Comparison of ENCODE assay signal across 21 mouse cellular contexts in the genomic region with DNA sequence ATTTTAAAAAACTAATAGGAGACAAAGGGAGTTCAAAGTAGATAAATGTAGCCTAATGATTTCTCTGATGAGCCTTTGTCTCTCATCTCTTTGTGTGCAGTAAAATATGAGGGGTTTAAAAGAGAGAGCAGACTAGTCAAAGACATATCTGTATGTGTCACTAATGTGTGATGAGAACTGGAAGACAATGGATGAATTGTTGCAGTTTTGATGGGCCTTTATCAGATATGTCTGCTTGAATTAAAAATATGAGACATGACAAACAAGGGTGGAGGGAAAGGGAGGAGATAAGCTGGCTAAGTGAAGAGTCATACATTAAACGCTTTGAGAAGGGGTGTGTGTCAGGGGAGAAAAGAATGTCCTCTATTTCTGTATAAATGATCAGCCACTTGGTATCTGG.
A peak's percentile ranks its signal among the peaks of the same experiment; 100 is the strongest.
DNase-seq lines count a peak whose midpoint lies in the region; ATAC-seq and TF ChIP-seq lines count a peak whose summit lies in the region.
"Had no signal": no experiment of that assay in that cellular context is flagged by ENCODE, and none has a peak within 500 bp of the region (broad histone marks: within the 10 kb centered on the region; RNA-seq: fewer than 3 reads in every experiment).

No protein-coding gene starts in this region.

- DNase-seq in forebrain, postnatal 0 days: no peak
- DNase-seq in retina, embryonic 14.5 days (ENCODE audit: low spot score): peak; percentile 25
- DNase-seq in gastrocnemius, postnatal 10 days: no peak
- DNase-seq in adrenal gland, adult 8-10 months: no peak
- DNase-seq: adrenal gland, postnatal 10 days; adrenal gland, postnatal 25 days; cerebellum, adult 11 months; cerebellum, adult 18-20 months; cerebellum, adult 8-10 months; cerebellum, adult 9-11 months; cerebellum, postnatal 14 days; cerebellum, postnatal 36 days; embryo, embryonic 11 days had no signal

- TF ChIP-seq CTCF in forebrain, postnatal 0 days (IDR thresholded peaks at IDR 0.05; ENCODE audit: low read depth): no peak

- WGBS in forebrain, postnatal 0 days: 65% methylated on average over 1 of the region's 1 CpGs
- 65% methylated on average over 1 of the region's 1 CpGs for WGBS in forebrain, embryonic 12.5 days

- ATAC-seq in forebrain, postnatal 0 days: peak; percentile 45; the same call in 1 of the 2 replicates
- ATAC-seq in forebrain, embryonic 12.5 days (ENCODE audit: low FRiP score): no peak
- ATAC-seq: activated CD4-positive, CD25-positive, alpha-beta regulatory T cell, adult 4 months; forebrain, embryonic 14.5 days; Patski had no signal

- H3K27me3 ChIP-seq in forebrain, postnatal 0 days (ENCODE audit: insufficient read depth, low read length): no peaks in the 10 kb centered on the region
- no peaks in the 10 kb centered on the region for H3K27me3 ChIP-seq in forebrain, embryonic 12.5 days
- H3K27me3 ChIP-seq: embryonic facial prominence, embryonic 13.5 days; embryonic facial prominence, embryonic 15.5 days; Patski had no signal

- H3K4me2 ChIP-seq in forebrain, postnatal 0 days (ENCODE audit: low read depth): no peak overlapping the region
- H3K4me2 ChIP-seq in forebrain, embryonic 12.5 days: no peak overlapping the region
- H3K4me2 ChIP-seq: embryonic facial prominence, embryonic 13.5 days; embryonic facial prominence, embryonic 15.5 days had no signal

- no peak overlapping the region for H3K9ac ChIP-seq in forebrain, postnatal 0 days
- H3K9ac ChIP-seq in forebrain, embryonic 12.5 days: no peak overlapping the region
- H3K9ac ChIP-seq: embryonic facial prominence, embryonic 13.5 days; embryonic facial prominence, embryonic 15.5 days had no signal

- no peaks in the 10 kb centered on the region for H3K4me1 ChIP-seq in forebrain, postnatal 0 days (ENCODE audit: insufficient read depth)
- no peaks in the 10 kb centered on the region for H3K4me1 ChIP-seq in forebrain, embryonic 12.5 days
- H3K4me1 ChIP-seq: embryonic facial prominence, embryonic 13.5 days; embryonic facial prominence, embryonic 15.5 days; forebrain, embryonic 10.5 days had no signal

- no peak overlapping the region for H3K4me3 ChIP-seq in forebrain, postnatal 0 days (ENCODE audit: low read depth, low read length)
- H3K4me3 ChIP-seq in forebrain, embryonic 12.5 days (replicated peaks): no peak overlapping the region
- H3K4me3 ChIP-seq: embryonic facial prominence, embryonic 13.5 days; embryonic facial prominence, embryonic 15.5 days; erythroblast, embryonic 14.5 days; forebrain, embryonic 10.5 days had no signal

- no peak overlapping the region for H3K27ac ChIP-seq in forebrain, postnatal 0 days (ENCODE audit: low read depth, low read length)
- H3K27ac ChIP-seq in forebrain, embryonic 12.5 days: no peak overlapping the region
- H3K27ac ChIP-seq: embryonic facial prominence, embryonic 13.5 days; embryonic facial prominence, embryonic 15.5 days; forebrain, embryonic 10.5 days had no signal

- H3K36me3 ChIP-seq in forebrain, postnatal 0 days (ENCODE audit: insufficient read depth): no peaks in the 10 kb centered on the region
- no peaks in the 10 kb centered on the region for H3K36me3 ChIP-seq in forebrain, embryonic 12.5 days (replicated peaks)
- H3K36me3 ChIP-seq: embryonic facial prominence, embryonic 13.5 days; embryonic facial prominence, embryonic 15.5 days; forebrain, embryonic 10.5 days had no signal

- H3K9me3 ChIP-seq in forebrain, postnatal 0 days (ENCODE audit: low read length): no peaks in the 10 kb centered on the region
- no peaks in the 10 kb centered on the region for H3K9me3 ChIP-seq in forebrain, embryonic 12.5 days
- H3K9me3 ChIP-seq: embryonic facial prominence, embryonic 13.5 days; embryonic facial prominence, embryonic 15.5 days; forebrain, embryonic 10.5 days had no signal
